8 mouse cellular contexts compared by ENCODE assay signal in the genomic region with DNA sequence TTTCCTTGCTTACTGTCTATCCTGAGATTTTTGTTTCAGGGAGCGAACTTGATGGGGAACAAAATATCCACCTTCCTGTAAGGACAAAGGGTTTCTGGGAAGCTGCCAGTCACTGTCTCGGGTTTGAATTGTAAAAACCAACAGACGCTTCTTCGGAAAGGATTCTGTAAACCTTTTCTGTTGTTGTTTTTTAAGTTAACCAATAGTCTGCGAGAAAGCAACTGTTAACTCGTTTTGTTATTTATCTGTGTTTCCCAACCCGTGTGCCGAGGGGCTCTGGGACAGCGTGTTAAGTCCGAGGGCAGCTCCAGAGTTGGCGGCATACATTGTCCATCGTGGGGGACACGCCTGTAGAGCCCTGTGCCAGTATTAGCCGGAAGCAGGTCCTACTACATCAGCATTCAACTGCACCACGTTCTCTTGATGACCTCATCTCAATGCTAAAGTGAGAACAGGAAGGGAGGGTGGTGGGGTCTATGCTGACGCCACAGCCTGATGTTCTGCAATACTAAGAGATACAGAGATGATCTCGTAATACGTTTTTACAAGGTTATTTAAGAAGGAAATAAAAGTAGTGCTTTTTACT.
DNase-seq lines count a peak whose midpoint lies in the region; ATAC-seq and TF ChIP-seq lines count a peak whose summit lies in the region.

No protein-coding gene starts in this region.

- H3K4me1 ChIP-seq in lung, embryonic 14.5 days (ENCODE audit: insufficient read depth) = peaks cover 15% of the 10 kb centered on the region; the same call in 1 of the 2 replicates
- H3K4me1 ChIP-seq in forebrain, postnatal 0 days (ENCODE audit: insufficient read depth) = peaks cover 25% of the 10 kb centered on the region
- H3K4me1 ChIP-seq in lung, embryonic 16.5 days (replicated peaks; ENCODE audit: control insufficient read depth, insufficient read depth, low read length) = peaks cover 17% of the 10 kb centered on the region
- H3K4me1 ChIP-seq in kidney, adult 2 months (ENCODE audit: control insufficient read depth, insufficient read depth, low read length) = no peaks in the 10 kb centered on the region

- 0 out of 2 replicates have a peak overlapping the region, but pooled peaks have one; percentile 20 for H3K4me2 ChIP-seq in lung, embryonic 14.5 days
- 0 out of 2 replicates have a peak overlapping the region, but pooled peaks have one; percentile 18 for H3K4me2 ChIP-seq in forebrain, postnatal 0 days (ENCODE audit: low read depth)
- H3K4me2 ChIP-seq in lung, embryonic 16.5 days (ENCODE audit: low read depth, low read length) = no peak overlapping the region

- no peak for TF ChIP-seq POLR2A in kidney, adult 2 months (IDR thresholded peaks at IDR 0.05; ENCODE audit: low read depth, low read length)

- peak; percentile 61 for DNase-seq in lung, embryonic 14.5 days
- DNase-seq in lung, postnatal 14 days = no peak
- no peak for DNase-seq in forebrain, postnatal 0 days
- peak; percentile 68 for DNase-seq in retina, postnatal 1 day
- no peak for DNase-seq in layer of hippocampus, postnatal 25 days (ENCODE audit: extremely low spot score in 1 of 2, low spot score in 1 of 2)
- no peak for DNase-seq in kidney, adult 2 months
- no peak for DNase-seq in adipocyte (ENCODE audit: low spot score)

- H3K4me3 ChIP-seq in lung, embryonic 14.5 days (ENCODE audit: low read depth, low read length) = no peak overlapping the region
- no peak overlapping the region for H3K4me3 ChIP-seq in forebrain, postnatal 0 days (ENCODE audit: low read depth, low read length)
- no peak overlapping the region for H3K4me3 ChIP-seq in lung, embryonic 16.5 days (ENCODE audit: low read length)
- H3K4me3 ChIP-seq in kidney, adult 2 months (ENCODE audit: insufficient read depth, low read depth, low read length) = no peak overlapping the region

- peak; percentile 44; the same call in 1 of the 2 replicates for ATAC-seq in lung, embryonic 14.5 days (ENCODE audit: insufficient read depth)
- ATAC-seq in forebrain, postnatal 0 days = peak; percentile 63
- ATAC-seq in lung, embryonic 16.5 days (ENCODE audit: low read depth) = peak; percentile 74

- H3K36me3 ChIP-seq in lung, embryonic 14.5 days (ENCODE audit: insufficient read depth) = no peaks in the 10 kb centered on the region
- no peaks in the 10 kb centered on the region for H3K36me3 ChIP-seq in forebrain, postnatal 0 days (ENCODE audit: insufficient read depth)
- no peaks in the 10 kb centered on the region for H3K36me3 ChIP-seq in lung, embryonic 16.5 days (ENCODE audit: control insufficient read depth, insufficient read depth, low read length)
- H3K36me3 ChIP-seq in kidney, adult 2 months (ENCODE audit: control insufficient read depth, insufficient read depth, low read length) = no peaks in the 10 kb centered on the region

- H3K9me3 ChIP-seq in lung, embryonic 14.5 days (ENCODE audit: low read depth, low read length) = no peaks in the 10 kb centered on the region
- no peaks in the 10 kb centered on the region for H3K9me3 ChIP-seq in forebrain, postnatal 0 days (ENCODE audit: low read length)
- no peaks in the 10 kb centered on the region for H3K9me3 ChIP-seq in lung, embryonic 16.5 days (ENCODE audit: control insufficient read depth, low read length)

- H3K27ac ChIP-seq in lung, embryonic 14.5 days (ENCODE audit: low read depth) = peak overlapping the region; percentile 47; the same call in 1 of the 2 replicates
- peak overlapping the region; percentile 10; the same call in 1 of the 2 replicates for H3K27ac ChIP-seq in forebrain, postnatal 0 days (ENCODE audit: low read depth, low read length)
- H3K27ac ChIP-seq in lung, embryonic 16.5 days (ENCODE audit: low read length) = peak overlapping the region; percentile 65
- H3K27ac ChIP-seq in kidney, adult 2 months (ENCODE audit: insufficient read depth, low read depth, low read length) = no peak overlapping the region

- H3K9ac ChIP-seq in lung, embryonic 14.5 days = no peak overlapping the region
- no peak overlapping the region for H3K9ac ChIP-seq in forebrain, postnatal 0 days
- H3K9ac ChIP-seq in lung, embryonic 16.5 days (ENCODE audit: low read length) = no peak overlapping the region

- 58% methylated on average over 18 of the region's 18 CpGs for WGBS in lung, embryonic 14.5 days
- WGBS in forebrain, postnatal 0 days = 31% methylated on average over 18 of the region's 18 CpGs
- 53% methylated on average over 18 of the region's 18 CpGs for WGBS in lung, embryonic 16.5 days
- WGBS in kidney, adult 2 months = 67% methylated on average over 18 of the region's 18 CpGs

- no peak for TF ChIP-seq CTCF in lung, embryonic 14.5 days (IDR thresholded peaks at IDR 0.05; ENCODE audit: low read depth)
- no peak for TF ChIP-seq CTCF in forebrain, postnatal 0 days (IDR thresholded peaks at IDR 0.05; ENCODE audit: low read depth)
- TF ChIP-seq CTCF in kidney, adult 2 months (conservative IDR thresholded peaks at IDR 0.05; ENCODE audit: insufficient read depth, insufficient read length, low read depth, low read length) = no peak

- no peaks in the 10 kb centered on the region for H3K27me3 ChIP-seq in lung, embryonic 14.5 days (ENCODE audit: insufficient read depth, low read length)
- H3K27me3 ChIP-seq in forebrain, postnatal 0 days (ENCODE audit: insufficient read depth, low read length) = no peaks in the 10 kb centered on the region
- no peaks in the 10 kb centered on the region for H3K27me3 ChIP-seq in lung, embryonic 16.5 days (ENCODE audit: control insufficient read depth, insufficient read depth, low read depth, low read length)
- H3K27me3 ChIP-seq in kidney, adult 2 months (replicated peaks; ENCODE audit: control insufficient read depth, insufficient read depth, low read length) = no peaks in the 10 kb centered on the region

Comparison
In these comparisons a context has a peak if more than half of its experiments do, and no peak if none do; other contexts are left out.
1. DNase-seq: peak in lung, embryonic 14.5 days (single experiment) and retina, postnatal 1 day (single experiment); none in lung, postnatal 14 days (single experiment), forebrain, postnatal 0 days (single experiment), layer of hippocampus, postnatal 25 days (0 of 2), kidney, adult 2 months (single experiment) and adipocyte (single experiment).
2. Peak in every context shown above with its lines, with median percentiles within 50 percentile points of each other: ATAC-seq.